Mouse (Mus musculus) left cerebral cortex, postnatal 25 days (tissue): ENCODE results near the gene P4ha2. TPM values are rescaled to one million over a fixed set of nuclear protein-coding genes. Genes with fewer than 3 reads are reported as not detected.

ENCODE experiments used
- DNase-seq, 2 experiments: peaks; one replicate each; pipeline ENCODE4 v3.0.0; 2022; ENCODE audit warnings: low spot score in 2 of 2, mixed read lengths in 1 of 2
- intact Hi-C: fragments of 180-260 bp; cut with DNase I; formaldehyde crosslinking; loops from one replicate; pipeline ENCODE4 v1.15.1; 2025
- total RNA-seq, 2 experiments: library from RNA; stranded (reverse); gene quantifications; 2 replicates each; pipeline ENCODE4 v1.2.3; 2021

The P4ha2 gene
- 10 to 100 TPM; 17.5 to 22.2 TPM for total RNA-seq

DNA sequence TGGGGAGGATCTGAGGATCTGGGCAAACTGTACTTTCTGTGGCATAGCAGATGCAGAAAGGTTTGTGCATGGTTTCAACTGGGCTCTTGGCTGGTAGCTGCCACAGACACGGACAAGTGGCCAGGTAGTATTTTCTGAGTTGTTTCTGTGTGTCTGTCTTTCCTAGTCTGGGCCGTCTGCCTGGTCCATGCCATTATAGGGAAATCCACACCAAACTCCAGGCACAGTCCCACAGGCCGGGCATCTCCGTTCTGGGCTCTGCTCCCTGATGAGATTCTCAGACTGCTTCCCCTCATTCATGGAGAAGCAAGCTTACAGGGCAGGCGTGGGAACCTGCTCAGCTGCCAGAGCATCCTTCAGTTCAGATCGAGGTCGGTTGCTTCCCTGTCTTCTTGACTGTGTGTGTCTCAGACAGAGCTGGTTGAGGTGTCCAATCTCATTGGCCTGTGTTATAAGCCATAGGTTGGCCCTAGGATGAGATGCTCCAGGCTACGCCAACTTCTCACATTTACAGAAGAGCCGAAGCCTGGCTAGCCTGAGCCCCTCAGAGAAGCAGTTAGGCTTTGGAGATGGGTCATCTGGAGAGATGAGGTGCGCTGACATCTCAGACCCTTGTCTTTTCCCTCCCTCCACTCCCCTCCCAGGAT lies at the start of gene P4ha2:
P4ha2 (plus strand) TSS at position 51 of the 647 bp plus-strand sequence.
- peak in 1 of 2 experiments; percentile 9 for DNase-seq
- intact Hi-C loops = no loop called here

DNA sequence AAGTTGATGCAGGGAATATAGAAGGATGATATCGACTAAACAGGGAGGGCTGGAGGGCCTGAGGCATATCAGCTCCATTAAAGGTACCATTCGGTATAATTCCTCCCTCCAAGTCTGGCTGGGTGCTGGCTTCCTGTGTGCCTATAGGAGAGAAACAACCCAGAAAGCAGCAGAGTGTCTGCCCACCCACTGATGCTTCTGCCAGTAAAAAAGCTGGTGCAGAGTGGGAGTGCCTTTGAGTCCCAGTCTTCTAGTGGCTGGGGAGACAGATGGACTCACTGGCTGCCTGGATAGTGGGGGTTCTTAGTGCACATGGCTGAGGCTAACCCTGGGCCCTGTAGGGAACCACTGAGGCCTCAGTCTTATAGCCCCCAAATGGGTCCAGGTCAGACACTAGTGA lies 49.7 kb upstream of the P4ha2 start:
- peak in 1 of 2 experiments; percentile 75 for DNase-seq
- intact Hi-C loops = loop anchor here (5.0 kb wide), 1 partner anchor 118 kb away; no protein-coding TSS in a partner anchor

DNA sequence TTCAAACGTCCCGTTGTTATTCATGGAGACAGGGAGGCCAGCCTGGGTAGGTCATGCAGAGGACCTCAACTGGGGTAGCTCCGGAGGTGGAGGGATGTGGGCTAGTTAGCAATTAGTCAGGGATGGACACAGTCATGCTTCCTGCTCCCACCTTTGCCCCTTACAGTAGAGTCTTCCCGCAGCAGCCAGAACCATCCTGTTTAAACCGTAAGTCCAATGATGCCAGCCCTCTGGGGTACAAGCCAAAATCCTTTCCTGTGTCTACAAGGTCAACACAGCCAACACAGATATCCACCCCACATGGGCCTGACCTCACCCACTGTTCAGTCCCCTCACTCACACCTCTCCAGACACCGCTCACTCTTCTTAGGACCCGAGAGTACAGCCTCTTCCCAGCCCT lies 48.7 kb upstream of the P4ha2 start:
- DNase-seq = no peak
- intact Hi-C loops = loop anchor here (5.0 kb wide), 1 partner anchor 119 kb away; no protein-coding TSS in a partner anchor

DNA sequence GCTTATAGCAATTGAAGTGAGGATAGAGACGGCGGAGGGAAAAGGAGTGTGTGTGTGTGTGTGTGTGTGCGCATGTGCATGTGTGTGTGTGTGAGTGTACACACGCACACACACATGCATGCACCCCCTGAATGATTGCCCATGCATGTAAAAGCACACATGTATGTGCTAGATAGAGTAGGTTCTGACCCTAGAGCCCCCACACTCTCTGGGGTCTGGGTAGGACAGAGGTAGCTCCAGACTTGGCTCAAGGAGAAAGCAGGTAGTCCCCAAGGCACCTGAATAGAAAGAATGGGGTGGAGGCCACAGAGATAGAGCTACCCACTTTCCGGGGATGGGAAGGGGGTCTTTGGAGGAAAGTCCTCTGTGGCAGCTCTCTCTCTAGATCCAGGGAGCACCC lies 47.8 kb upstream of the P4ha2 start:
- no peak for DNase-seq
- intact Hi-C loops = loop anchor here (5.0 kb wide), 1 partner anchor 120 kb away; no protein-coding TSS in a partner anchor

DNA sequence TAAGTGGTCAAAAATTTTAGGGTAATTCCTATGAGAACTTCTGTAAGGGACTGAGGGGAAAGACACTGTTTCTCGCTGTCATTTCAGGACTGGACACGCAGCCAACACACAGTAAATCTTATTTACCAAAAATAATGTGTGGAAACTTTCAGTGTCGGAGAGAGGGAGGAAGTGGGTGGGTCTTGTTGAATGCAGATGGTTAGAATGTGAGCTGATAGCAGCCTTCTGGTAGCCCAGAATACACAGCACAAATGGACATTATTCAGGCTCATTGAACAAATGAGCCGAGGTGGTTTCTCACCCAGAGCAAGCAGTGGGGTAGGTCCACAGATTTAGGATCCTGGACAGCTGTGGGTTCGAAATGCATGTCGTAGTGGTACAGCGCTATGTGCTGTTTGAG lies 46.8 kb upstream of the P4ha2 start:
- intact Hi-C loops = loop anchor here (5.0 kb wide), 1 partner anchor 121 kb away; no protein-coding TSS in a partner anchor
- DNase-seq = peak in 1 of 2 experiments; percentile 51

DNA sequence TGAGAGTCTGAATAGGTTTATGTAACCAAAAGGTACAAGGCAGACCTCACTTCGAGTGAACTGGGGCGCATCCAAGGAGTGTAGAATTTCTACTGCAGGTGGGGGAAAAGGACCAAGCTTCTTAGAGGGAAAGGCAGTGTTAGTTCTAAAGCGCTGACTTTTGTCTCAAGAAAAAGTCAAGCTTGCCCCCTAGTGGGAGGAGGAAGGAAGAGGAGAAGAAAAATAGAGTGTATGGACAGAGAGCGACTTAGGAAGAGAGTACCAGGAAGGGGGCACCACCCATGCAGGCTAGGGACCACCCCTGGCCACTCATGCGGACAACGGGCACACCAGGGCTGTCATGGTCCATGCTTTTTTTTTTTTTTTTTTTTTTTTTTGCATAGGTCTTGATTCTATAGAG lies 45.6 kb upstream of the P4ha2 start:
- intact Hi-C loops = loop anchor here (1.0 to 5.0 kb wide), 2 partner anchors 52 to 122 kb away; no protein-coding TSS in a partner anchor
- peak; percentile 54 to 76 for DNase-seq

DNA sequence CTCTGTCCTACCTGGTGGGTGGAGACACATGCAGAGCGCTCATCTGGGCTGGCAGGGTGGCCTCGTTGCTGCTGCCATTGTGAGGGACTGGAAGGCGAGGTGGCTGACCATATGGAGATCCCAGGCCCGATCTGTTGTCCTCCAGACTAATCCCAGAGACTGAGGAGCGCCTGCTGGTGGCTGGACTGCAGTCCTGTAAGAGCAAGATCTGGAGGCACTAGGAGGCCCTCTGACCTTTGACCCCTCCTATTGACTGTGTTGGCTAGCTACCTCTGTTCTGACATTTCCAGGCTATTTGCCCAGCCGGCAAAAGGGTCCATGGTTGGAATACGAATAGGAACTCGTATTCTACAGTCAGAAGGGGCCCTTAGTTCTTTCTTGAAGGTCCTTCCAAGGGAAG lies 43.8 kb upstream of the P4ha2 start:
- peak in 1 of 2 experiments; percentile 20 for DNase-seq
- intact Hi-C loops = no loop called here

DNA sequence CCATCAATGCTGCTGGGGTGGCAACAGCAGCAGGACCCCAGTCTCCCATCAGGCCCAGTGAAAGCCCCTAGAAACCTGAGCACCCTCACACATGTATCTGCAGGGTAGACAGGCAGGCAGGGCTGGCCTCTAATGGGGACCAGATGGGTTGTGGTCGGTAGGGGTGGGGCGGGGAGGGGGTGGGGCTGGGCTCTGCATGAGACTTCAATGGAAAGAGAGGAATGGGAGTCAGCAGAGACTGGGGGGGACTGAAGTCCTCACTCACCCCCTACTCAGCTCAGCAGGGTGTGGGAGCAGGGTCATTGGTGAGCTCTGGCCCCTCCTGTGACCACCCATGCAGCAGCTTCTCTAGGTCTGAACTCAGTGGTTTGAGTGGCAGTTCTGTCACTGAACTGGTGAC lies 42.5 kb upstream of the P4ha2 start:
- intact Hi-C loops = no loop called here

DNA sequence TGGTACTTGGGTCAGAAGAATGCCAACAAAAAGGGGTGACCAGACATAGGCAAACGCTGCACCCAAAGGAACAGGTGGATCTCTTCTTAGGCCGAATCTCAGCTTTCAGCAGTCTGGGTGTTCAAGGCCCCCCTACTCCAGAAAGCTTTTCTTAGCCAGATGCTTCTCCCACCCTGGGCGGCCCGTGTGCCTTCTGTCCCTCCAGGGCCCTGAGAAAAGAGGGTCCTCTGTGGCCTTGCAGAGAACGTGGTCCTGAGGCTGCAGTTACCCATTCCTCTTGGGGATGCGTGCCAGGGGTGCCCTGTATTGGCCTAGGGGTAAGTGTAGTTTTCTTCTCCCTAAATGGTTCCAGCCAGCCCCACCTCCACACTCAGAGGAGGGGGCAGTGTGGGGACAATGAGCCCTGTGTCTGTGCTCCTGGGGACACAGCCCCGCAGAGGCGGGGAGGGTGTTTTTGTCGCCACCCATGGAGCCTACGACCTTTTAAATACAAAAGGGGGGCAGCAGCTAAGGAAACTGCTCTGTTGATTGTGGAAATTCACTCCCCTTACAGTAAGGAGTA lies 41.8 kb upstream of the P4ha2 start:
- intact Hi-C loops = no loop called here
- DNase-seq = peak in 1 of 2 experiments; percentile 8

More for the DNA sequence above, 42.5 kb upstream of the P4ha2 start:
- no peak for DNase-seq

DNA sequence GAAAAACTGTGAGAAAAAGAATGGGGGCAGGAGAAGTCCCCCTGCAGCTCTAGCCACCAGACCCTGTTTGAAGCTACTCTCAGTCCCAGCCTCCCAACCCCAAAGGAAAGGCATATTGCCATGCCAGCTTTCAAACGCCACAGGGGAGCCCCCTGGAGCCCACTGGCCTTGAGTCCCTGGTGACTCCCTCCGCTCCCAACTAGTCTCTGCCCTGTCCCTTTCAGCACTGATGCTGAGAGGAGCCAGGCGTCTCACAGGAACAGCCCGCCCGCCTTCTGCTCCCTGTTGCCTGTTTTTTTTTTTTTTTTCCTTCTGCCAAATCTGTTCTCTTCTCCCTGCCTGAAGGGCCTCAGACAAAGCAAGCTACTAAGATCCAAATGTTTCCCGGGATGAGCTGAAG lies 41.3 kb upstream of the P4ha2 start:
- peak in 1 of 2 experiments; percentile 36 for DNase-seq
- intact Hi-C loops = no loop called here

DNA sequence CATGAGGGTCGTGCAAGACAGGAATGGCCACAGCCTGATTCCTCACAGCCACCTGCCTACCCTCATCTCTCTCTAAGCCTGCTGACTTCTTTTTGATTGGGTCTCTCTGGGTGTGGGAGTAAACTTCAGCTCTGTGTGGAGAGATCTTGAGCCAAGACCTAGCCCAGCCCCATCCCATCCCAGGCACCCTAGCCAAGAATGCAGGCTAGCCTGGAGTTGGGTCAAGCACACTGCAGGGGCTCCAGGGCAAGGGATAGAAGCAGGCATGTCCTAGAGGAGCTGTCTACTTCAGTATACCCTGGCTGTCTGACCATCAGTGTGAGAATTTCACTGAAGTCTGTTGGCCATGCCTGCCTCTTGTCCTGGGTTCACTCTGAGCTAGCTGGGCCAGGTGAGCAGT lies 40.4 kb upstream of the P4ha2 start:
- DNase-seq = no peak
- intact Hi-C loops = no loop called here

DNA sequence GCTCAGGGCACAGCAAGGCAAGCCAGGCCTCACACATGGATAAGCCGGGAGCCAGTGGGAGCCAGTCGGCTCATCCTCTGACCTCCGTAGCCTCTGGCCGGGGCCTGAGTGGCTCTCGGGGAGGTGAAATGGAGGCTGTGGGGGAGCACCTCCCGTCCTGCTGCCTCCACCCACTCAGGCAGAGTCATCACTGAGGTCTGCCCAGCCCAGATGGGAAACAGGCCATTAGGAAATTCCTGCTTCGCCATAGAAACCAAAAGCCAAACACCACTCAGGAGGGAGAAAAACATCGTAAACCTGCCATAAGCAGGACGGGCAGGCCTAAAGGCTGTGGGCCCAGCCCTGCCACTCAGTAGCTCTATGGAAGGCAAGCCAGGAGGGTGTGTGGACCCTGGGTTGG lies 39.6 kb upstream of the P4ha2 start:
- no peak for DNase-seq
- intact Hi-C loops = no loop called here

DNA sequence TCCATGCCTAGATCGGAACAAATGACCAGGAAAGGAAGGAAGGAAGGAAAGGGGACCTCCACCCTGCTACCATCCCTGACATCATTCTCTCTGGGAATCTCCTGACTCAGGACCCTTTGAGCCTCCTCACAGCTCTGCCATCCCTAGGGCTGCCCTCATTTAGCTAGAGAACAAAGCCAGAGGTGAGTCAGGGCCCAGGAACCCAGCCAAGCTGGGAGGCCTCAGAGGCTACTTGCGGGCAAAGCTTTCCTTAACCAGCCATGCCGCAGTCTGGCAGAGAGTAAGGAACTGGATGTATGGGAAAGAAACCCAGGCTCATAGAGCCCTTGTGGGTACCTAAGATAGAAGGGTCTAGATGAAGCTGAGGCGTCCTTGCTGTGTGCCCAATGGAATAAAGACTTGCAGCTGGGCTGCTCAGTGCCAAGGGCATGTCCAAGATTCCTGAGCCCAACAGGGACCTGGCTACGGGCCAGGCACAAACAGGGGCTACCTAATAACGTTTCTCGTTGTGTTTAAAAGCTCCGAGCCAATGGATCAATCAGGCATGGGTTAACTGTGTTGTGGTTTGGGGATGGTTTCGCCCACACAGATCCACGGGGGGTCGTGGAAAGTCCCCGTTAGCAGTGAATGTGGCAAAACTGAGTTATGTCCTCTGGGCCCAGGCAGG lies 37.7 kb upstream of the P4ha2 start:
- intact Hi-C loops = no loop called here
- no peak for DNase-seq

DNA sequence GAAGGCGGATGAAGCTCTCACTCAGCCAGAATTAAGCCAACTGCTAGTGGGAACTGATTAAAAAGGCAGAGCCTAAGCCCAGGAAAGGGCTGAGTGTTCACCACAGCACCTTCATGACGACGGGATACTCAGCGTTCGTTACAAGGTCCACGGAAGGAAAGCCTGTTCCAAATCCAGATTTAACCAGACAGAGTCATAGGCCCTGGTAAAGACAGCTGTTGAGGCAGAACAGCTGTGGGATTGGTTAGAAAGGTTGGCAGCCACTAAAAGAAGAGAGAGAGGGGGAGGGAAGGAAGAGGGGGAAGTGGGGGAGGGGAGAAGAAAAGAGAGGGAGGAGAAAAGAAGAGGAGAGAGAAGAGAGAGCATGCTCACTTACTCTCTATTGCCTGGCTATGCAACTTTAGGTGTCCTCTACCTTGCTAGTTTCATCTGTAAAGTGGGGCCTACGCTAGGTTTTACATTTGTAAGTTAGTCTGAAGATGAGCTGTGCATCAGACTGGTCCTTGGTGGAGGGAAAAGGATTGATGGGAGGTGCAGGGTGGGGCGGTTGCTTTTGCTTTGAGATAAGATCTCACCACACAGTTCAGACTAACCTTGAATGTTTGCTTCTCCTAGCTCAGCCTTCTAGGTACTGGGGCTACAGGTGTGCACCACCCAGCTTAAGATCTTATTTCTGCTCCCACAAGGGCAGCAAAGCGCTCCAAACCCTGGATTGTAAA lies 37.0 kb upstream of the P4ha2 start:
- intact Hi-C loops = no loop called here
- no peak for DNase-seq

DNA sequence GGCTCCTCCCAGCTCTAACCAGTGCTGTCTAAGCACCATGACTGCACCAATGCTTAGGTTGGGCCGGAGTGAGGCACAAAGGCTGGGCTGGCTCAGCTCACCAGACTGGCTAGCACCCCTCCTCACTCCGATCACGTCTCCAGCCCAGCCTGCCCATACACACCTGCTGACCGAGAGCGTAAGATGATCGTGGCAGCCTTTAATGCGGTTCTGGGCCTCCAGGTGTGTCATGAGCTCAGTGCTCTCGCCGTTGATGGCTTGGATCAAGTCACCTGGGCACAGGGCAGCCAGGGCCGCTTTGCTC lies 36.5 kb upstream of the P4ha2 start:
- intact Hi-C loops = no loop called here
- no peak for DNase-seq

DNA sequence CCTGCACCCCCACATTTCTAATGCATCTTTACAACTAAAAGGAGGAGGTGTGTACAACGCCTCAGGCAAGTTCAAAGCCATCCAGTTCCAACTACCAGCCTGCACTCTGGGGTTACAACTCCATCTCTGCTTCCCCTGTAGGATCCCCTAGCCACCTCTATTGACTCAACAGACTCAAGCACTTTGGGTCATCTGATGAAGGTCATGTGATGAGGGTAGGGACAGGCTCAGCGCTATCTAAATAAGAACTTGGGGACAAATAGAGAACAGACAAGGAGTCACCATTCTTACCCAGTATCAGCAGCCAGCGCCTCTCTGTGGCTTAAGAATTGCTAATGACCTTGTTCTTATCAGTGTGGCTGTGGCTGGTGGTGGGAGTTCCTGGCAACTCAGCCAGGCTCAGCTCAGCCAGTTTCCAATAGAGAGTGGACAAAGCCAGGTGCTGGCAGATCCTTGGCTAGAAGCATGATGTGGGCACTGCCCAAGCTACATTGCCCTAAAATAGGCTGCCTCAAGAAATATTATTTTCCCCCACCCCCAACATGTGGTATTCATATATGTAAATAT lies 35.4 kb upstream of the P4ha2 start:
- intact Hi-C loops = no loop called here
- DNase-seq = no peak

DNA sequence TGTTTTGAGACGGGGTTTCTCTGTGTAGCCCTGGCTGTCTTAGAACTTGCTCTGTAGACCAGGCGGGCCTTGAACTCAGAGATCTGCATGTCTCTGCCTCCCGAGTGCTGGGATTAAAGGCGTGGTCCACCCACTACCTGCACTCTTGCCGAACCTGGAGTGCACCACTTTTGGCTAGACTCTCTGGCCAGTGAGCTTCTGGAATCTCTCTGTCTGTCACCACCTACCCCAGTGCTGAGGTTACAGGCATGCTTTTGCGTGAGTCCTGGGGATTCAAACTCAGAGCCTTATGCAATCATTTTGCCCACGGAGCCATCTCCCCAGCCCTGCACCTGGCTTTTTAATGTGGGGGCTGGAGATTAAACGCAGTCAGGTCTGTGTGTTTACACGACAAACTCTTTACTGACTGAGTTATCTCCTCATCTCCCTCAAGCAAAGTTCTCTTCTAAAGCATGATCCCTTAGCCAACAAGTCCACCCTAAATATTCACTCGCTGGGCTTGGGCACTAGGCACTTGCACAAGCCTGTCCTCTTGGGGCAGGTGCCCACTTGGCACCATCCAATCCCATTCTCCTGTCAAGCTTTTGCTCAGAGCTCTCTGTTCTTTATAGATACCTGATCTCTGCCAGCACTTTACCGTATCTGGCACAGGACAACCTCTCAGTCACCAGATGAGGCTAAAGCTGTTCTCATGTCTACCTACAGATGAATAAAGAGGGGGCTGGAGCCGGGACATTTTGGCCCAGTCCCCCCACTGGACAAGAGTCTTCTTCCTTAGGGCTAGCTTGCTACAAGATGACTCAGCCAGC lies 34.6 kb upstream of the P4ha2 start:
- intact Hi-C loops = no loop called here
- DNase-seq = no peak

DNA sequence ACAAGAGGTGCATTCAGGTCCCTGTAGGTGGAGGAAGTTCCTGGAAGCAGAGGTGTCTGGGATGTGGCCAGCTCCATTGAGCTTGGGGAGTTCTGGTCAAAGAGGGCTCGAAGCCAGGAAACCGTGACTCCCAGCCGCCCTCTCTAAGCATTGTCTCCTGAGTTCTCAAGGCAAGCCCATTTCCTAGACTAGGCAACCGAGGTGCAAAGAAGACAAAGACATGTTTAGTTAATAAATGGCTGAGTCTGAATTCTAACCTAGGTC lies 34.0 kb upstream of the P4ha2 start:
- DNase-seq = no peak
- intact Hi-C loops = no loop called here

DNA sequence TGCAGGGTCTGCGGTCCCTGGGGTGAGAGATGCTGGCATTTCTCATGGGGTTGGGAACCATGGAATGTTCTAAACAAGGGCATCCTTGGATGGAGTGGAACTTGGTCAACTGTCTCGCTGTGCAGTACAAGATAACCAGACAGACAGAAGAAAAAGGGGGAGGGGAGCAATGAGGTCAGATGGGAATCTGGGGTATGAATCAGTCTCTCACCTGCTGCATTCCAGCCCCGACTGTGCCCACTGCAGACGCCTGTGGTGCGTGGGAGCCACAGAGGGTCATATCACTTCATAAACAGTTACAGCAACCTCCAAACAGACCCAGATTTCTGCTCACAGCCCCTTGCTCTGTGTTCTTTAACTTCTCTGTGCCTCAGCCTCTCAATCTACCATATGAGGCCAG lies 33.5 kb upstream of the P4ha2 start:
- intact Hi-C loops = no loop called here
- no peak for DNase-seq
